Comparison of ENCODE assay signal across 20 mouse cellular contexts in the genomic region with DNA sequence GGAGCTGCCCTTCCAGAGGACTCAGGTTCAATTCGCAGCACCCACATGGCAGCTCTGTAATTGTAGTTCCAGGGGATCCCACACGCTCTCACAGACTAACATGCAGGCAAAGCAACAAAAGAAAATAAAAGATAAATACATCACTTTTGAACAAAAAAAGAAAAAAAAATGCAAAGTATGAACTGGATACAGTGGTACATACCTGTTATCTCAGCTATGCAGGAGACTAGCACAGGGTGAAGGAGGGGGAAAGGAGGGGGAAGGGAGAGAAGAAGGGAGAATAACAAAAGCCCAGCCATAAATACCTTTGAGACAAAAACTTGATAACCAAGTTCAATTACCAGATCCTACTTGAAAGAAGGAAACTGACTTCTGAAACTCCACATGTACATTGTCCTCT. TPM values are rescaled to one million over a fixed set of nuclear protein-coding genes. Genes with fewer than 3 reads are reported as not detected.
A peak's percentile ranks its signal among the peaks of the same experiment; 100 is the strongest.
DNase-seq lines count a peak whose midpoint lies in the region; ATAC-seq and TF ChIP-seq lines count a peak whose summit lies in the region.
"Had no signal": no experiment of that assay in that cellular context is flagged by ENCODE, and none has a peak within 500 bp of the region (broad histone marks: within the 10 kb centered on the region; RNA-seq: fewer than 3 reads in every experiment).

No protein-coding gene starts in this region.

- DNase-seq in MEL (ENCODE audit: low read depth, low spot score), result no peak
- DNase-seq in kidney, postnatal 25 days, result no peak
- no peak for DNase-seq in urinary bladder, postnatal 36 days (ENCODE audit: low spot score in 2 of 2)
- DNase-seq: adrenal gland, adult 8-10 months; adrenal gland, postnatal 14 days; adrenal gland, postnatal 36 days; cerebellum, adult 11-12 months; cerebellum, adult 2 months; cerebellum, adult 9-10 months; cerebellum, postnatal 10 days; cerebellum, postnatal 25 days; forebrain, postnatal 0 days had no signal

- WGBS in intestine, embryonic 15.5 days, result 85% methylated on average over 2 of the region's 2 CpGs
- WGBS in intestine, postnatal 0 days, result 86% methylated on average over 2 of the region's 2 CpGs

- no peak for TF ChIP-seq POLR2A in MEL (IDR thresholded peaks at IDR 0.05; ENCODE audit: control insufficient read depth in 1 of 2, insufficient read depth in 1 of 2, low read depth in 1 of 2, low read length in 2 of 2, poor library complexity in 1 of 2)

- no peak overlapping the region for H3K9ac ChIP-seq in MEL (ENCODE audit: control insufficient read depth, low read depth, low read length, poor library complexity, severe bottlenecking)
- H3K9ac ChIP-seq in intestine, embryonic 15.5 days, result no peak overlapping the region
- no peak overlapping the region for H3K9ac ChIP-seq in intestine, postnatal 0 days (ENCODE audit: low read depth, low read length)
- H3K9ac ChIP-seq: embryonic facial prominence, embryonic 12.5 days; forebrain, embryonic 13.5 days; forebrain, embryonic 15.5 days; forebrain, postnatal 0 days had no signal

- no peaks in the 10 kb centered on the region for H3K27me3 ChIP-seq in MEL (ENCODE audit: control insufficient read depth in 1 of 2, insufficient read depth in 2 of 2, low read length in 2 of 2)
- no peaks in the 10 kb centered on the region for H3K27me3 ChIP-seq in intestine, embryonic 15.5 days (replicated peaks)
- no peaks in the 10 kb centered on the region for H3K27me3 ChIP-seq in intestine, postnatal 0 days (replicated peaks; ENCODE audit: control insufficient read depth, insufficient read depth, low read length)
- H3K27me3 ChIP-seq: embryonic facial prominence, embryonic 12.5 days; forebrain, embryonic 13.5 days; forebrain, embryonic 15.5 days; Patski had no signal

- no peaks in the 10 kb centered on the region for H3K79me2 ChIP-seq in MEL (ENCODE audit: control insufficient read depth, insufficient read depth, low read length, poor library complexity)

- TF ChIP-seq RAD21 in MEL (IDR thresholded peaks at IDR 0.05; ENCODE audit: low read depth, low read length), result no peak

- no peak overlapping the region for H3K4me3 ChIP-seq in MEL (ENCODE audit: control insufficient read depth in 1 of 2, insufficient read depth in 1 of 2, low read depth in 2 of 2, low read length in 2 of 2)
- no peak overlapping the region for H3K4me3 ChIP-seq in intestine, embryonic 15.5 days (replicated peaks)
- no peak overlapping the region for H3K4me3 ChIP-seq in intestine, postnatal 0 days (ENCODE audit: low read depth, low read length)
- H3K4me3 ChIP-seq: embryonic facial prominence, embryonic 10.5 days; embryonic facial prominence, embryonic 12.5 days; forebrain, embryonic 13.5 days; forebrain, embryonic 15.5 days had no signal

- H3K9me3 ChIP-seq in MEL (replicated peaks; ENCODE audit: insufficient read depth, low read length), result no peaks in the 10 kb centered on the region
- H3K9me3 ChIP-seq in intestine, embryonic 15.5 days, result no peaks in the 10 kb centered on the region
- no peaks in the 10 kb centered on the region for H3K9me3 ChIP-seq in intestine, postnatal 0 days (ENCODE audit: control insufficient read depth)
- H3K9me3 ChIP-seq: embryonic facial prominence, embryonic 10.5 days; embryonic facial prominence, embryonic 12.5 days; forebrain, embryonic 13.5 days; forebrain, embryonic 15.5 days had no signal

- TF ChIP-seq EP300 in MEL (IDR thresholded peaks at IDR 0.05; ENCODE audit: low read depth in 1 of 2, low read length in 2 of 2), result peak in 1 of 2 experiments; percentile 16; a peak in 1 of 4 replicates

- no peak overlapping the region for H3K4me2 ChIP-seq in intestine, embryonic 15.5 days (replicated peaks)
- no peak overlapping the region for H3K4me2 ChIP-seq in intestine, postnatal 0 days (replicated peaks; ENCODE audit: low read depth)
- H3K4me2 ChIP-seq: embryonic facial prominence, embryonic 12.5 days; forebrain, embryonic 13.5 days; forebrain, embryonic 15.5 days had no signal

- H3K4me1 ChIP-seq in MEL (ENCODE audit: control insufficient read depth in 1 of 2, insufficient read depth in 2 of 2, low read length in 2 of 2), result no peaks in the 10 kb centered on the region
- 0 out of 2 replicates have a peak, but pooled peaks cover under 1% of the 10 kb centered on the region for H3K4me1 ChIP-seq in intestine, embryonic 15.5 days (replicated peaks)
- no peaks in the 10 kb centered on the region for H3K4me1 ChIP-seq in intestine, postnatal 0 days (replicated peaks; ENCODE audit: control insufficient read depth, insufficient read depth, low read length)
- H3K4me1 ChIP-seq: embryonic facial prominence, embryonic 12.5 days; forebrain, embryonic 13.5 days; forebrain, embryonic 15.5 days had no signal

- no peak for TF ChIP-seq CTCF in MEL (IDR thresholded peaks at IDR 0.05 in 2 of 3, conservative IDR thresholded peaks at IDR 0.05 in 1 of 3; ENCODE audit: control insufficient read depth in 1 of 3, insufficient read depth in 1 of 3, low read depth in 2 of 3, low read length in 3 of 3, poor library complexity in 1 of 3, severe bottlenecking in 1 of 3)
- no peak for TF ChIP-seq CTCF in intestine, postnatal 0 days (IDR thresholded peaks at IDR 0.05; ENCODE audit: low read depth)

- ATAC-seq in intestine, embryonic 15.5 days, result peak; percentile 45; the same call in 1 of the 2 replicates
- ATAC-seq in intestine, postnatal 0 days, result peak; percentile 53
- ATAC-seq: activated CD4-positive, CD25-positive, alpha-beta regulatory T cell, adult 4 months; forebrain, embryonic 13.5 days; forebrain, embryonic 15.5 days; forebrain, postnatal 0 days; Patski had no signal

- H3K36me3 ChIP-seq in MEL (ENCODE audit: control insufficient read depth in 1 of 2, insufficient read depth in 2 of 2, low read length in 2 of 2), result peaks cover 0 to 2% of the 10 kb centered on the region in 2 experiments
- no peaks in the 10 kb centered on the region for H3K36me3 ChIP-seq in intestine, embryonic 15.5 days
- H3K36me3 ChIP-seq in intestine, postnatal 0 days (ENCODE audit: control insufficient read depth, insufficient read depth), result no peaks in the 10 kb centered on the region
- H3K36me3 ChIP-seq: embryonic facial prominence, embryonic 12.5 days; forebrain, embryonic 15.5 days had no signal

- no peak overlapping the region for H3K27ac ChIP-seq in MEL (ENCODE audit: control insufficient read depth, low read depth, low read length)
- H3K27ac ChIP-seq in intestine, embryonic 15.5 days, result no peak overlapping the region
- H3K27ac ChIP-seq in intestine, postnatal 0 days (ENCODE audit: low read depth, low read length), result peak overlapping the region; percentile 57; the same call in 1 of the 2 replicates
- H3K27ac ChIP-seq: embryonic facial prominence, embryonic 10.5 days; embryonic facial prominence, embryonic 12.5 days; forebrain, embryonic 13.5 days; forebrain, embryonic 15.5 days had no signal

TF ChIP-seq in MEL, 35 proteins besides CTCF, POLR2A, EP300 and RAD21:
- TF ChIP-seq ZNF384 (IDR thresholded peaks at IDR 0.05; ENCODE audit: low read depth, low read length), result peak; percentile 65
- no peak for TF ChIP-seq RCOR1 (IDR thresholded peaks at IDR 0.05; ENCODE audit: low read depth, low read length)

RNA-seq across cellular contexts. Expression of gene Hic1, which starts 44.9 kb away (rescaled TPM):
- total RNA-seq in MEL (2012; rRNA removed), result 16.7 and 18.8 TPM in 2 replicates
- polyA plus RNA-seq in MEL (2012; ENCODE audit: insufficient read depth in 1 of 2, insufficient read length in 2 of 2, low read depth in 1 of 2, low replicate concordance in 2 of 2, missing spikeins in 1 of 2), result 10 to 100 TPM in 1 of 2 experiments, not detected in 1; 18.2 TPM
- polyA plus RNA-seq in intestine, embryonic 15.5 days (2015; fragmentation: Nextera tagmentation; extraction: Ambion mirVana), result 20.3 and 22.0 TPM in 2 replicates
- polyA plus RNA-seq in intestine, postnatal 0 days (2015; fragmentation: Nextera tagmentation; extraction: Ambion mirVana), result 8.6 and 8.8 TPM in 2 replicates

RNA-seq across cellular contexts. Expression of gene Ovca2, which starts 54.2 kb away (rescaled TPM):
- total RNA-seq in MEL (2012; rRNA removed), result 22.7 and 33.1 TPM in 2 replicates
- polyA plus RNA-seq in MEL (2012; ENCODE audit: insufficient read depth in 1 of 2, insufficient read length in 2 of 2, low read depth in 1 of 2, low replicate concordance in 2 of 2, missing spikeins in 1 of 2), result 10 to 100 TPM in 1 of 2 experiments, not detected in 1; 23.1 TPM
- polyA plus RNA-seq in intestine, embryonic 15.5 days (2015; fragmentation: Nextera tagmentation; extraction: Ambion mirVana), result 21.3 and 21.4 TPM in 2 replicates
- polyA plus RNA-seq in intestine, postnatal 0 days (2015; fragmentation: Nextera tagmentation; extraction: Ambion mirVana), result 21.6 and 22.4 TPM in 2 replicates
